Mouse (Mus musculus): ENCODE results near the gene Fcer1g. TPM values are rescaled to one million over a fixed set of nuclear protein-coding genes. Genes with fewer than 3 reads are reported as not detected.
A peak's percentile ranks its signal among the peaks of the same experiment; 100 is the strongest.

Fcer1g gene
- polyA plus RNA-seq (2015; fragmentation: Nextera tagmentation; extraction: Ambion mirVana) = 28.0 and 44.6 TPM in 2 replicates

DNA sequence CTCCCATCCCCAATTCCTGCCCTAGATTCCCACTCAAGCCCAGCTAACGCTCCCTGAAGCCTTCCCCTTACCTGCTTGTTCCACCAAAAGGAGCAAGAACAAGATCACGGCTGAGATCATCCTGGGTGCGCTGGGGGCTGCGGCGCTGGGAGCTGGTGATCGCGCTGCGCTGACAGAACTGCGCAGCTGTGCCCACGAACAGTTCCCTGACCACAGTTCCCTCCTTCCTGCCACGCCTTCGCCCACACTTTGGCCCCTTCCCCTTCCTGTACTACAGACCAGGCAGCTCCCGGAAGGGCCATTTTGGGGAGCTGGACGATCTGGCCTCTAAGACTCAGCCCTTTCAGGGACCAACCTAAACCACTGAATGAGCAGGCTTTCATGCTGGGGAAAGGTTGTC lies at the start of gene Fcer1g:
Fcer1g (minus strand) TSS at position 240 of the 400 bp plus-strand sequence.
- ATAC-seq (replicated peaks; ENCODE audit: insufficient number of reproducible peaks, insufficient read depth, low FRiP score, low read depth) = no peak
- Histone ChIP-seq H3K9ac (no peak within 1 kb of the TSS; the same call in 1 of the 2 replicates), H3K4me2 (no peak within 1 kb of the TSS), H3K4me3 (peak within 1 kb of the TSS; percentile 15; the same call in 1 of the 2 replicates), H3K27me3 (no peaks in the 10 kb centered on the region), H3K4me1 (replicated peaks) (peaks cover 11% of the 10 kb centered on the region; the same call in 1 of the 2 replicates), H3K27ac (peak within 1 kb of the TSS; percentile 11; the same call in 1 of the 2 replicates), H3K36me3 (peaks cover 50% of the 10 kb centered on the region), H3K9me3 (replicated peaks) (no peaks in the 10 kb centered on the region)
- 85% methylated on average over 14 of the region's 14 CpGs for WGBS

DNA sequence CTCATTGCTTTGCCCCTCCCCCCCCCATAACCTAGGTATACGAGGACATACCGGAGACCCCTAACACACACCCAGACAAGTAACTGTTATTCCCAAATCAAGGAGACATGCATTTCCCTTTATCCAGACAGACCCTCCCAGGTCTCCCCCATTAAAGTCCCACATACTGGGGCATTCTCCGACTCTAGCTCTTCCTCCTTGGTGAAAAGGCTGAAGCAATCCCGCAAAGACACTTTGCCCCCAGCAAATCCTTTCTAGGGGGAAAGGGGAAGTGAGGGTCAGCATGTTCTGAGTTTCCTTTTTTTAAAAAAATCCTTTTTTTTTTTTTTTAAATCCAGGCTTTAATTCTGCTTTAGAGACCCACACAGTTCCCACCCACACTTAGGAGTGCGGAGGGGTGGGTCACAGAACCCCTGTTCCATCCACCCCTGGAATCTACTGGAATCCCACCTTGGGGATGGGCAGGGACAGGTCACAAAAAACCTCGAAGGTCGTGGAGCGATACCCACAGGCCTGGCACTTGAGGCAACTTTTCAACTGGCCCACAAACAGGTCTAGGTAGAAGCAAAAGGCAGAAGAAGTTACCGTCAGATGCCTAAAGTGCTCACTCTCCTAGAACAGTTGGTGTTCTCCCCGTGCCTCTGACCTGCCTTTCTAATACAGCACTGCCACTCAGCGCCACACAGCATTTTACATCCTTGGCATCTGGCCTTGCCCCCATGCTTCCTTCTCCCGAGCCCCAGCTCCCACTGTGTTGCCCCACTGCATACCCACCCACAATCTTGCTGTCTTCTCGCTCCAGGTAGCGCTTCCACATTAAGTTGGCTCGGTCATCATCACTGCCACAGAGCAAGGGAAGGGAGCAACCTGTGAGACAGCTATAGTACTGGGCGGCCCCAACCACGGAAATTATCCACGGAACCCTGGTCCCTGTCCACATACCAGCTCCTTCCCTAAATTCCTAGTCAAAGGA lies 49.3 kb upstream of the Fcer1g start:
- no peak for ATAC-seq (replicated peaks; ENCODE audit: insufficient number of reproducible peaks, insufficient read depth, low FRiP score, low read depth)
- peaks cover 40% of the 10 kb centered on the region for H3K4me1 ChIP-seq (replicated peaks)
- H3K4me2 ChIP-seq = no peak overlapping the region
- WGBS = 88% methylated on average over 18 of the region's 18 CpGs
- H3K4me3 ChIP-seq = no peak overlapping the region
- no peaks in the 10 kb centered on the region for H3K9me3 ChIP-seq (replicated peaks)
- no peaks in the 10 kb centered on the region for H3K27me3 ChIP-seq
- H3K9ac ChIP-seq = no peak overlapping the region
- H3K27ac ChIP-seq = no peak overlapping the region
- peaks cover 26% of the 10 kb centered on the region; the same call in 1 of the 2 replicates for H3K36me3 ChIP-seq

DNA sequence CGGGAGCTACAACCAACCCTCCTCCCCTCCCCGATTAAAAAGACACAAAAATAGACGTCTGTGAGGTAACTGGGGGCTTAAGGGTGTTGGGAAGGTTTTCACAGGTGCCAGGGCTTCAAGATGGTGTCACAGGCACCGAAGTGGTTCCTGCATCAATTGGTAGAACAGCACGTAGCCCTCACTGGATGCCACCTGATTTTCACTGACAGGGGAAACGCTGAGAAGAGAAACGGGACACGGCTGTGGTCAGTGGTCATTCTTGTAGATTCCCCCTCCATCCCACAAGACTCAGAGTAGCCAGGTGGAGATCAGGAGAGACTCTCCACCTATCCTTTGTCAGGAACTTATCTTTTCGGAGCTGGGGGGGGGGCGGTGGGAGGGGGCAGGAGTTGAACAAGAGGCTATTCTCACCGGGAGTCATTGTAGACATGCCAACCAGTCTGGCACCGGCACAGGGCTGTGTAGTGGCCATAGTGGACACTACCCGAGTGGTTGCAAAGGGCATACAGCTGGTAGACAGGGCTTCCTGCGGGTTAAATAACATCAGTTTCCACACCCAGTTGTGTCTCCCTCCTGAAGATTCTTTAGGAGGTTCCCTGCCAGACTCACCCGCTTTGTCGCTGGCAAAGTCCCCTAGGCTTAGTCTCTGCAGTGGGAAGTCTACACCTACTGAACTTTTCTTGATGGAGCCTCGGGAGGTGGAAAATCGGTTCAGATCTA lies 48.1 kb upstream of the Fcer1g start:
- 73% methylated on average over 18 of the region's 18 CpGs for WGBS
- no peaks in the 10 kb centered on the region for H3K27me3 ChIP-seq
- H3K9me3 ChIP-seq (replicated peaks) = no peaks in the 10 kb centered on the region
- no peak for ATAC-seq (replicated peaks; ENCODE audit: insufficient number of reproducible peaks, insufficient read depth, low FRiP score, low read depth)
- H3K4me1 ChIP-seq (replicated peaks) = peaks cover 35% of the 10 kb centered on the region
- peak overlapping the region; percentile 71; the same call in 1 of the 2 replicates for H3K9ac ChIP-seq
- peak overlapping the region; percentile 90; the same call in 1 of the 2 replicates for H3K27ac ChIP-seq
- H3K4me2 ChIP-seq = peak overlapping the region; percentile 86; the same call in 1 of the 2 replicates
- peaks cover 28% of the 10 kb centered on the region; the same call in 1 of the 2 replicates for H3K36me3 ChIP-seq
- peak overlapping the region; percentile 78 for H3K4me3 ChIP-seq

DNA sequence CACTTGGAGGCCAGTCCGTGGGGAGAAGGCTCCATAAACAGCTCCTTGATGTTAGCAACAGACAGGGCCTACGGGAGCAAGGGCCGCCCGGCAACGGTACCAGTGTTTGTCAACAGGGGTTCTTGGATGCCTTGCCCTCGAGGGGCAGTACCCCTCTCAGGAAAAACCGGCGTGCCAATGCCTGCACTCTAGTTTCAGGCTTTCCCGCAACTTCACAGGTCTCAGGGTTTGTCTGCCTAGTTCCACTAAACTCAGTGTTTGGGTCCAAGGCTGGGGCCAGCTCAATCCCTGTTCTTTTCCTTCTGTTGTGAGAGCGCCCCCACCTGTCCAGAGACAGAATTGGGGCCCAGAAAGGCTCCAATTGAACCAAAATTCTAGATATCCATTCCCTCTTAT lies 47.4 kb upstream of the Fcer1g start:
- Histone ChIP-seq H3K27me3 (no peaks in the 10 kb centered on the region), H3K4me3 (peak overlapping the region; percentile 78)

DNA sequence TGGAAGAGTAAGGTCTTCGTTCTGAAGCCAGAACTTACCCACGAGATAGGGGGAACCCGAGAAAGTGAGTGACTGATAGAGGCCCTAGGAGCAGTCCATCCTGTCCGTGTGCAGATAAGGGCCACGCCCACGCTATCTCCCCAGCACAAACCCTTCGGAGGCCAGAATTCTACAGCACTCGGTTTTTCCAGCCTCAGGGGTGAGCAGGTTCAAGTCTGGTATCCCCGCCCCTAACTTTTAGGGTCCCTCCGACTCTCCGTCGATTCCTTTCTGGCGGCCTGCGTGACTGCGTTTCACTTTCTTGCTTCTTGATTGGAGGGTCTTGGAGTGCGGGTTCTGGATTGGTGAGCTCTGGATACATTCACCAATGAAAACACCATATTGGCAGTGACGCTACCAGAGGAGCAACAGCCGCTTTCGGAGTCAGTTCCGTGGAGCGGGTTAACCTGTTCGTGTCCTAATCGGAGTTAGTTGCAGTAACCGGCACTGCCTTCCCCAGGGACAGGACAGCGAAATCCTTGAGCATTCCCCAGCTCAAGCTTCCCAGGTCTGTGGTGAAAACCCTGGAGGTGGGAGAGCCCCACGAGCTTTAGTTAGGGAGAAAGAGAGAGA lies 46.9 kb upstream of the Fcer1g start, which contains the start of gene Ppox:
Ppox (minus strand) TSS at position 271 of the 612 bp plus-strand sequence.
- peak; percentile 98 for ATAC-seq (replicated peaks; ENCODE audit: insufficient number of reproducible peaks, insufficient read depth, low FRiP score, low read depth)
- Histone ChIP-seq H3K27me3 (no peaks in the 10 kb centered on the region), H3K4me2 (peak within 1 kb of the TSS; percentile 86), H3K4me1 (replicated peaks) (peaks cover 24% of the 10 kb centered on the region), H3K4me3 (peak within 1 kb of the TSS; percentile 78), H3K36me3 (peaks cover 34% of the 10 kb centered on the region), H3K9me3 (replicated peaks) (no peaks in the 10 kb centered on the region), H3K9ac (peak within 1 kb of the TSS; percentile 79), H3K27ac (peak within 1 kb of the TSS; percentile 90)
- under 1% methylated on average over 26 of the region's 26 CpGs for WGBS

More for the DNA sequence above, 47.4 kb upstream of the Fcer1g start:
- Histone ChIP-seq H3K9ac (peak overlapping the region; percentile 71), H3K36me3 (peaks cover 34% of the 10 kb centered on the region), H3K4me2 (peak overlapping the region; percentile 86), H3K4me1 (replicated peaks) (peaks cover 28% of the 10 kb centered on the region), H3K9me3 (replicated peaks) (no peaks in the 10 kb centered on the region), H3K27ac (peak overlapping the region; percentile 90)
- WGBS = 0% methylated on average over 10 of the region's 10 CpGs
- peak; percentile 41; the same call in 1 of the 2 replicates for ATAC-seq (replicated peaks; ENCODE audit: insufficient number of reproducible peaks, insufficient read depth, low FRiP score, low read depth)

DNA sequence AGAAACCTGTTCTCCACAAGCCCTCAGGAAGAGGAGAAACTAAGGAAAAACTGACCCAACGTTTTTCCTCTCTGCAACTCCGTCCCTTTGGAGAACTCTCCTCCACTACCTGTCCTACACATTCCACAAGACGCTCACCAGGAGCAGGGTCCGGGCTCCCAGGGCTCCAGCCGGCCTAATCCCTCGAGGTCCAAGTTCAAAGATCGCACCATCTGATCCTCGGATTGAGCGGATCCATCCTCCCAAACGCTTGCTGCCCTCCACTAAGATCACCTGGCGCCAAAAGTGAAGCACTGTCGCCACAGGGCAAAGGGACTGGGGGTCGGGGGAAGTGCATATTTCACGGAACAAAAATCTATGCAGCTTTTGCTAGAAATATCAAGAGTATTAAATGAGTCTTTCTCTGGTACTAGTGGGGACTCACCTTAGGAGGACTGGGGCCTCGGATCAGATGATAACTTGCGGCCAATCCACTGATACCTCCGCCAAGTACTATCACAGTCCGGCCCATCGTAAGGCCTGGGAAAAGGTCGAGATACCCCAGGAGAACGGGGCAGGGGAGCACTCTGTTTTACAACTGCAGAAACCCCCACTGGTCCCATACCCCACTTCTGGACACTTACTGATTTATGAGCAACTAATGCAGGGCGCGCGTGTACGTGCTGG lies 46.2 kb upstream of the Fcer1g start:
- Histone ChIP-seq H3K27ac (peak overlapping the region; percentile 71), H3K4me2 (peak overlapping the region; percentile 86), H3K36me3 (peaks cover 39% of the 10 kb centered on the region), H3K4me1 (replicated peaks) (peaks cover 19% of the 10 kb centered on the region), H3K9ac (peak overlapping the region; percentile 79), H3K27me3 (no peaks in the 10 kb centered on the region), H3K9me3 (replicated peaks) (no peaks in the 10 kb centered on the region), H3K4me3 (peak overlapping the region; percentile 78)
- WGBS = 1% methylated on average over 25 of the region's 25 CpGs
- peak; percentile 8; the same call in 1 of the 2 replicates for ATAC-seq (replicated peaks; ENCODE audit: insufficient number of reproducible peaks, insufficient read depth, low FRiP score, low read depth)

DNA sequence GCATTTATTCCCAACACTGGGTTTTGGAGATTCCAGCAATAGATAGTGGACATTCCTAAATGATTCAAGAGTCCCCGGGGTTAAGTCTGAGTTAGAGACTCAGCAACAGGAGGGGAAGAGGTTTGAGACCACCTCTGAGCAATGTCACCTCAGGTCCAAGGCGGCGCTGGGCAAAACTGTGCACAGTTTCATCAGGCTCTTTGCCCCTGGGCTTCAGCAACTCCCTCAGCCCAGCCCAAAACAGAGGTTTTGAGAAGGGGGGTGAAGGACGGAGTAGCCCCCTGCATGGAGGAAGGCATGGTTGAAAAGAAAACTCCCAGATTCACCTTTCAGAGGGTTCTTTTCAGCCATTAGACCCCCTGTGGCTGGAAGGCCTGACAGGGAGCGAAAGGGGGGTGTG lies 45.6 kb upstream of the Fcer1g start:
- no peaks in the 10 kb centered on the region for H3K9me3 ChIP-seq (replicated peaks)
- H3K4me2 ChIP-seq = peak overlapping the region; percentile 86
- H3K4me1 ChIP-seq (replicated peaks) = peaks cover 19% of the 10 kb centered on the region
- no peak for ATAC-seq (replicated peaks; ENCODE audit: insufficient number of reproducible peaks, insufficient read depth, low FRiP score, low read depth)
- no peak overlapping the region for H3K27ac ChIP-seq
- WGBS = 64% methylated on average over 5 of the region's 5 CpGs
- H3K9ac ChIP-seq = peak overlapping the region; percentile 79
- H3K27me3 ChIP-seq = no peaks in the 10 kb centered on the region
- peaks cover 39% of the 10 kb centered on the region for H3K36me3 ChIP-seq
- peak overlapping the region; percentile 78 for H3K4me3 ChIP-seq

DNA sequence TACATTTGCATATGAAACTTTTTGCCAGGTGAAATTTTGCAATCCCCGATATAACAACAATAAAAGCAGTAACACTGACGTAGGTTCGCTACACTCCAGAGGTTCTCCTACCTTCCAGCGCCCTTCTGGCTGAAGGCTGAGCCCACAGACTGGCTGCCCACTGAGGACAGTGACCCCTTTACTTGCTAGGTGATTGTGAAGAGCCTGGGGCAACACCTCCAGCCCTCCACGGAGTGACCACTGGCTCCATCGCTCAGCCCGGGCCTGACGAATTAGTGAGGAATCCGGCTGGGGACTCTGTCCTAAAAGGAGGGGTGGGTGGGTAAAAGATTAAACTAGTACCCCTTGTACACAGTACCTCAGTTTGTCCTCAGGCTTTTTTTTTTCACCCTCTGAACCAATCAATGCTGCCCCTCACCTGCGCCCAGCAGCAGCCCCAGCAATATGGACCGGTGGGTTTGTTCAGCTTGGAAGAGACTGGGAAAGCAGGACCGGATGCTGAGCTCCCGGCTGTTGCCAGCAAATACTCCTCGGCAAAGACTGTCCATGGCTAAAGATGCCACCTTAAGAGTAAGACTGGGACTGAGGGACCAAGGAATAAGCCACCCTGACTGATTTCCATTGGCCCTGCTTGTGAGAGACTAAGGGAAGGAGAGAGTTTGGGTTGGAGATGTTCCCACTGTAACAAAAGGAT lies 45.0 kb upstream of the Fcer1g start:
- H3K4me3 ChIP-seq = peak overlapping the region; percentile 78; the same call in 1 of the 2 replicates
- H3K4me2 ChIP-seq = 0 out of 2 replicates have a peak overlapping the region, but pooled peaks have one; percentile 86

DNA sequence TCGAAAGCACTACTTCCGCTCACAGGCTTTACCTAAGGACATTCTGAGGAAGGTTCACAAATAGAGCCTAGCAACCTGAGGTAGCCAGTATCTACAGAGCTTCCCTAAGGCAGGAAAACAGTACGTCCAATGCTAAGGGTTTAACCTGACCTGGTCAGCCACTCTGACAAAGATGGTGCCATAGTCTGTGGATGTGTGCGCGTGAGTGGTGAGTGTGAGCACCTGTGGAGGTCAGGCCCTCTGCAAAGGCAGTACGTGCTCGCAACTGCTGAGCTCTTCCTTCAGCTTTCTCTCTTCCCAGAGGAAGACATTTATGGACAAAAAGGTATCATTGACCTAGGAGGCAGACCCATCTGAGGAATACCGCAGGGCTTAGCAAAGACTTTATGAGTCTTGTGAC lies 44.3 kb upstream of the Fcer1g start:
- WGBS = 92% methylated on average over 8 of the region's 8 CpGs
- Histone ChIP-seq H3K27me3 (no peaks in the 10 kb centered on the region), H3K4me3 (no peak overlapping the region), H3K9me3 (replicated peaks) (no peaks in the 10 kb centered on the region), H3K9ac (no peak overlapping the region), H3K27ac (no peak overlapping the region), H3K4me1 (replicated peaks) (peaks cover 19% of the 10 kb centered on the region), H3K36me3 (peaks cover 43% of the 10 kb centered on the region), H3K4me2 (no peak overlapping the region)
- no peak for ATAC-seq (replicated peaks; ENCODE audit: insufficient number of reproducible peaks, insufficient read depth, low FRiP score, low read depth)

More for the DNA sequence above, 45.0 kb upstream of the Fcer1g start:
- H3K9me3 ChIP-seq (replicated peaks) = no peaks in the 10 kb centered on the region
- H3K27ac ChIP-seq = no peak overlapping the region
- no peak for ATAC-seq (replicated peaks; ENCODE audit: insufficient number of reproducible peaks, insufficient read depth, low FRiP score, low read depth)
- 90% methylated on average over 14 of the region's 14 CpGs for WGBS
- no peaks in the 10 kb centered on the region for H3K27me3 ChIP-seq
- peaks cover 19% of the 10 kb centered on the region for H3K4me1 ChIP-seq (replicated peaks)
- H3K9ac ChIP-seq = no peak overlapping the region
- peaks cover 42% of the 10 kb centered on the region for H3K36me3 ChIP-seq

DNA sequence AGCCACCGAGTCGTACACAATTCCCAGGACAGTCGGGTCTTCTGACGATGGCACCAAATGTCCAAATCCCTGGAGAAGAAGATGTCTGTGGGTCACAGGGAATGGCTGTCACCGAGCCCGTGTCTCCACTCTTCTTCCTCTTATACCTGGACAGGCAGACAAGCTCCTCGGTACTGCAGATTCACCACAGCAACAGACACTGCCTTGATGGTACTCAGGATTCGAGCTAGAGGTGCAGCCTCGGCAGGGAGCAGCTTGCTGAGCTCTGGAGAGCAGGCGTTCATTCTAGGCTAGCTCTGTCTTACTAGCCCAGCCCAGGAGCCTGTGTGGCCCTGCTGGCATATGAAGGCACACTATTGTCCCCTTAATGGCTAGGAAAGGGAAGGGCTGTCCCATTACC lies 43.6 kb upstream of the Fcer1g start:
- Histone ChIP-seq H3K27me3 (no peaks in the 10 kb centered on the region), H3K9ac (no peak overlapping the region), H3K27ac (no peak overlapping the region), H3K4me2 (no peak overlapping the region), H3K9me3 (replicated peaks) (no peaks in the 10 kb centered on the region), H3K4me3 (no peak overlapping the region), H3K36me3 (peaks cover 48% of the 10 kb centered on the region), H3K4me1 (replicated peaks) (peaks cover 19% of the 10 kb centered on the region)
- ATAC-seq (replicated peaks; ENCODE audit: insufficient number of reproducible peaks, insufficient read depth, low FRiP score, low read depth) = no peak
- WGBS = 83% methylated on average over 10 of the region's 10 CpGs

Measured in heart, embryonic 15.5 days (tissue).